Mouse (Mus musculus) mature B cell (primary cell): ENCODE data around the gene Gm3893.
"Not testable (repeated sequence)": the region's sequence is repeated elsewhere in the genome, so short reads cannot be mapped to it uniquely, and the experiment has no call there.

Experiments used
- in situ Hi-C: fragments of 300-500 bp; cut with MboI; formaldehyde crosslinking; loops from 2 replicates; pipeline ENCODE4 v1.14.3; 2019

The Gm3893 gene

DNA sequence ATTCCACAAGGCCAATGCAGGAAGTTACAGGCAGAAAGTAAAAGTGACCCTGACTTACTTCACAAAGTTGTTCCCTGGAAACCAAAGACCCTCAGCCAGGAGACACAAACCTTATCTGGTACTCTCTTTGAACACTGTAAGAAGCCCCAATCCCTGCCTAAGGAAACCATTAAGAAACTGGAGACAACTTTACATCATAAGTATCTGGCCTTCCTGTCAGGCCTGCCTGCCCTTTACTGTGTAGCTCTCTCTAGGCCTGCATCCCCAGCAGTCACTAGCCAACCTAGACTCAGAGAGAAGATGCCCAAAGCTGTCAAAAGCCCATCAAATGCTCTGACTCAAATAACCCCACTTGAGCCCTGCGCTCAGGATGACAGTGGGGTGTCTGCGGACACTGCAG lies at the start of gene Gm3893:
Gm3893 (plus strand) TSS at position 301 of the 400 bp plus-strand sequence.
- in situ Hi-C loops, result not testable (repeated sequence)

DNA sequence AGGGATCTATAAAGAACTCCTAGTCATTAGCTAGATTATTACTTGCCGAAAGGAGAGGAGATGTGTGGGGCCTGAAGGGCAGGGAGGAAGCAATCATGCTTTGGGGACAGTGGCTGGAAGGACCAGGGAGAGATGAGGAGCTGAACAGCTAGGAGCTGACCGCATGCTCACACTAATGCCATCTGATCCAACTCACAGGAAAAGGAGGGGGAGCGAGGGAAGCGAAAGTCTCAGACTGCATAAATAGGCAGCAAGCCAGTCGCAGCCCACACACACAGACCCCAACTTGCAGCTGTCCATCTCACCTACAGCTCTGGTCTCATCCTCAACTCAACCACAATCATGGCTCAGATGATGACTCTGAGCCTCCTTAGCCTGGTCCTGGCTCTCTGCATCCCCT lies 23.5 kb downstream of the Gm3893 start, which contains the start of gene Gm13304:
Gm13304 (plus strand) TSS at position 301 of the 400 bp plus-strand sequence.
- in situ Hi-C loops, result not testable (repeated sequence)
